Mouse (Mus musculus) thymus, postnatal 0 days (tissue): ENCODE measurements at regions not wholly inside any gene's neighbourhood (a gene's known extent, or its start where the extent isn't known, plus 50 kb on each side); places are given as distances from the start of the nearest gene placed in this dataset.

ENCODE experiments used
- DNase-seq: peaks from one replicate; pipeline ENCODE4 v3.0.0-alpha.2; 2015; ENCODE audit warnings: low spot score

- DNase-seq = no peak
These were observed 172.5 kb downstream of the Gm5426 start for GRCm38 (mm10) chr10:96308713-96309445.

GRCm38 (mm10) chr10:96309766-96310165 lies 173.4 kb downstream of the Gm5426 start:
- no peak for DNase-seq

GRCm38 (mm10) chr10:96325297-96325696 lies 188.9 kb downstream of the Gm5426 start:
- no peak for DNase-seq

GRCm38 (mm10) chr10:96330639-96331487 lies 194.5 kb downstream of the Gm5426 start:
- no peak for DNase-seq

- no peak for DNase-seq
These were observed 196.4 kb downstream of the Gm5426 start for GRCm38 (mm10) chr10:96332731-96333201.

GRCm38 (mm10) chr10:96333224-96333623 lies 196.8 kb downstream of the Gm5426 start:
- DNase-seq = peak; percentile 34

- no peak for DNase-seq
These were observed 199.9 kb downstream of the Gm5426 start for GRCm38 (mm10) chr10:96336271-96336670.

GRCm38 (mm10) chr10:96337088-96337666 lies 200.8 kb downstream of the Gm5426 start:
- DNase-seq = no peak

- no peak for DNase-seq
These were observed 201.6 kb downstream of the Gm5426 start for GRCm38 (mm10) chr10:96337797-96338608.

- DNase-seq = no peak
These were observed 202.2 kb downstream of the Gm5426 start for GRCm38 (mm10) chr10:96338609-96338978.

GRCm38 (mm10) chr10:96342476-96342875 lies 206.1 kb downstream of the Gm5426 start:
- DNase-seq = no peak

GRCm38 (mm10) chr10:96343666-96344065 lies 207.3 kb downstream of the Gm5426 start:
- DNase-seq = no peak

GRCm38 (mm10) chr10:96350692-96351091 lies 214.3 kb downstream of the Gm5426 start:
- no peak for DNase-seq

- no peak for DNase-seq
These were observed 214.9 kb downstream of the Gm5426 start for GRCm38 (mm10) chr10:96351320-96351719.

GRCm38 (mm10) chr10:96356980-96357624 lies 220.7 kb downstream of the Gm5426 start:
- no peak for DNase-seq

GRCm38 (mm10) chr10:96357632-96358031 lies 221.2 kb downstream of the Gm5426 start:
- DNase-seq = no peak

GRCm38 (mm10) chr10:96358984-96359383 lies 222.6 kb downstream of the Gm5426 start:
- no peak for DNase-seq

GRCm38 (mm10) chr10:96362211-96362610 lies 225.8 kb downstream of the Gm5426 start:
- DNase-seq = no peak

- no peak for DNase-seq
These were observed 227.5 kb downstream of the Gm5426 start for GRCm38 (mm10) chr10:96363867-96364266.

- DNase-seq = no peak
These were observed 228.7 kb downstream of the Gm5426 start for GRCm38 (mm10) chr10:96365101-96365500.

GRCm38 (mm10) chr10:96366871-96367270 lies 230.5 kb downstream of the Gm5426 start:
- no peak for DNase-seq
